Mouse (Mus musculus) heart, embryonic 10.5 days (tissue): ENCODE results near the gene Bmp3. TPM values are rescaled to one million over a fixed set of nuclear protein-coding genes. Genes with fewer than 3 reads are reported as not detected.

Source experiments
- DNase-seq: peaks from one replicate; pipeline ENCODE4 v3.0.0-alpha.2; 2017; ENCODE audit warnings: low spot score
- H3K27ac ChIP-seq: fragments of 300-500 bp; sonication (generic); 2 replicates; pipeline ENCODE4 v1.5.1; 2016; ENCODE audit warnings: mild to moderate bottlenecking
- H3K27me3 ChIP-seq: fragments of 300-500 bp; sonication (generic); 2 replicates; pipeline ENCODE4 v1.6.1; 2016; ENCODE audit warnings: mild to moderate bottlenecking; ENCODE audit not compliant: poor library complexity, insufficient read depth, severe bottlenecking
- H3K36me3 ChIP-seq: fragments of 300-500 bp; sonication (generic); 2 replicates; pipeline ENCODE4 v1.6.1; 2016; ENCODE audit warnings: mild to moderate bottlenecking, moderate library complexity
- H3K4me1 ChIP-seq: fragments of 300-500 bp; sonication (generic); 2 replicates; pipeline ENCODE4 v1.6.1; 2016; ENCODE audit warnings: mild to moderate bottlenecking
- H3K4me3 ChIP-seq: fragments of 300-500 bp; sonication (generic); 2 replicates; pipeline ENCODE4 v1.5.1; 2016; ENCODE audit warnings: mild to moderate bottlenecking, moderate library complexity
- H3K9me3 ChIP-seq: fragments of 300-500 bp; sonication (generic); 2 replicates; pipeline ENCODE4 v1.6.1; 2016; ENCODE audit warnings: mild to moderate bottlenecking, moderate library complexity
- whole genome bisulfite sequencing: fragments of 180-500 bp; shearing (Covaris S2); methylation state at CpG from one replicate; pipeline ENCODE4 v1.1.7; 2016; 5-methylcytosine and 5-hydroxymethylcytosine counted together
- polyA plus RNA-seq: library from polyadenylated mRNA; unstranded; fragments of >200 nt; fragmentation: Nextera tagmentation; extraction: Ambion mirVana; gene quantifications from 2 replicates; pipeline ENCODE4 v1.2.1, GENCODE M21; 2016

Bmp3 gene
- 0.08 and 0.09 TPM in 2 replicates for polyA plus RNA-seq

GRCm38 (mm10) chr5:98854264-98854626, at the start of gene Bmp3:
TSS of gene Bmp3 (plus strand) at chr5:98854415.
- 2% methylated on average over 10 of the region's 10 CpGs for WGBS

GRCm38 (mm10) chr5:98804761-98805160, 49.5 kb upstream of the Bmp3 start:
- Histone ChIP-seq H3K9me3 (no peaks in the 10 kb centered on the region), H3K4me1 (no peaks in the 10 kb centered on the region), H3K36me3 (no peaks in the 10 kb centered on the region), H3K4me3 (no peak overlapping the region), H3K27me3 (no peaks in the 10 kb centered on the region), H3K27ac (no peak overlapping the region)
- WGBS: 76% methylated on average over 6 of the region's 6 CpGs
- DNase-seq: no peak

More at GRCm38 (mm10) chr5:98854264-98854626, at the start of gene Bmp3:
- no peaks in the 10 kb centered on the region for H3K9me3 ChIP-seq
- DNase-seq: no peak
- H3K27ac ChIP-seq: 0 out of 2 replicates have a peak within 1 kb of the TSS, but pooled peaks have one; percentile 23
- no peaks in the 10 kb centered on the region for H3K36me3 ChIP-seq
- H3K4me1 ChIP-seq: peaks cover 17% of the 10 kb centered on the region
- H3K27me3 ChIP-seq: peaks cover 58% of the 10 kb centered on the region
- peak within 1 kb of the TSS; percentile 66 for H3K4me3 ChIP-seq

- Histone ChIP-seq H3K36me3 (no peaks in the 10 kb centered on the region), H3K27ac (no peak overlapping the region), H3K4me3 (no peak overlapping the region), H3K27me3 (no peaks in the 10 kb centered on the region), H3K9me3 (no peaks in the 10 kb centered on the region), H3K4me1 (no peaks in the 10 kb centered on the region)
- no peak for DNase-seq
- WGBS: 85% methylated on average over 4 of the region's 4 CpGs
These were observed 47.7 kb upstream of the Bmp3 start for GRCm38 (mm10) chr5:98806492-98806891.

- DNase-seq: no peak
- no peaks in the 10 kb centered on the region for H3K9me3 ChIP-seq
- no peak overlapping the region for H3K4me3 ChIP-seq
- no peaks in the 10 kb centered on the region for H3K4me1 ChIP-seq
- no peaks in the 10 kb centered on the region for H3K27me3 ChIP-seq
- WGBS: 88% methylated on average over 7 of the region's 7 CpGs
- no peak overlapping the region for H3K27ac ChIP-seq
- H3K36me3 ChIP-seq: no peaks in the 10 kb centered on the region
These were observed 47.2 kb upstream of the Bmp3 start for GRCm38 (mm10) chr5:98807022-98807421.

- H3K27ac ChIP-seq: no peak overlapping the region
- H3K36me3 ChIP-seq: no peaks in the 10 kb centered on the region
- 70% methylated on average over 9 of the region's 9 CpGs for WGBS
- no peaks in the 10 kb centered on the region for H3K27me3 ChIP-seq
- H3K4me1 ChIP-seq: no peaks in the 10 kb centered on the region
- no peak for DNase-seq
- no peaks in the 10 kb centered on the region for H3K9me3 ChIP-seq
- H3K4me3 ChIP-seq: no peak overlapping the region
These were observed 46.3 kb upstream of the Bmp3 start for GRCm38 (mm10) chr5:98807953-98808352.

- Histone ChIP-seq H3K36me3 (no peaks in the 10 kb centered on the region), H3K4me1 (no peaks in the 10 kb centered on the region), H3K4me3 (no peak overlapping the region), H3K27me3 (no peaks in the 10 kb centered on the region), H3K9me3 (no peaks in the 10 kb centered on the region), H3K27ac (no peak overlapping the region)
- 50% methylated on average over 1 of the region's 1 CpGs for WGBS
- DNase-seq: no peak
These were observed 41.8 kb upstream of the Bmp3 start for GRCm38 (mm10) chr5:98812380-98812779.

GRCm38 (mm10) chr5:98815269-98815668, 38.9 kb upstream of the Bmp3 start:
- Histone ChIP-seq H3K36me3 (no peaks in the 10 kb centered on the region), H3K4me1 (no peaks in the 10 kb centered on the region), H3K9me3 (no peaks in the 10 kb centered on the region), H3K4me3 (no peak overlapping the region), H3K27me3 (no peaks in the 10 kb centered on the region), H3K27ac (no peak overlapping the region)
- no peak for DNase-seq
- 79% methylated on average over 1 of the region's 1 CpGs for WGBS

GRCm38 (mm10) chr5:98833760-98834159, 20.5 kb upstream of the Bmp3 start:
- H3K9me3 ChIP-seq: no peaks in the 10 kb centered on the region
- no peaks in the 10 kb centered on the region for H3K36me3 ChIP-seq
- no peaks in the 10 kb centered on the region for H3K4me1 ChIP-seq
- no peaks in the 10 kb centered on the region for H3K27me3 ChIP-seq
- H3K27ac ChIP-seq: no peak overlapping the region
- H3K4me3 ChIP-seq: no peak overlapping the region
- WGBS: 76% methylated on average over 9 of the region's 9 CpGs
- DNase-seq: no peak

GRCm38 (mm10) chr5:98834300-98834699, 19.9 kb upstream of the Bmp3 start:
- no peaks in the 10 kb centered on the region for H3K9me3 ChIP-seq
- no peak overlapping the region for H3K4me3 ChIP-seq
- H3K36me3 ChIP-seq: no peaks in the 10 kb centered on the region
- no peak overlapping the region for H3K27ac ChIP-seq
- WGBS: 81% methylated on average over 6 of the region's 6 CpGs
- no peak for DNase-seq
- no peaks in the 10 kb centered on the region for H3K27me3 ChIP-seq
- no peaks in the 10 kb centered on the region for H3K4me1 ChIP-seq

GRCm38 (mm10) chr5:98842600-98843310, 11.5 kb upstream of the Bmp3 start:
- H3K4me1 ChIP-seq: no peaks in the 10 kb centered on the region
- WGBS: 79% methylated on average over 7 of the region's 7 CpGs
- no peak for DNase-seq
- no peak overlapping the region for H3K4me3 ChIP-seq
- no peak overlapping the region for H3K27ac ChIP-seq
- peaks cover 6% of the 10 kb centered on the region; the same call in 1 of the 2 replicates for H3K27me3 ChIP-seq
- H3K9me3 ChIP-seq: no peaks in the 10 kb centered on the region
- H3K36me3 ChIP-seq: no peaks in the 10 kb centered on the region

- Histone ChIP-seq H3K27me3 (peaks cover 6% of the 10 kb centered on the region; the same call in 1 of the 2 replicates), H3K36me3 (no peaks in the 10 kb centered on the region), H3K4me1 (no peaks in the 10 kb centered on the region), H3K4me3 (no peak overlapping the region), H3K9me3 (no peaks in the 10 kb centered on the region), H3K27ac (no peak overlapping the region)
- no peak for DNase-seq
- 86% methylated on average over 1 of the region's 1 CpGs for WGBS
These were observed 9.6 kb upstream of the Bmp3 start for GRCm38 (mm10) chr5:98844664-98845063.

GRCm38 (mm10) chr5:98854627-98855564, 681 bp downstream of the Bmp3 start:
- H3K27ac ChIP-seq: 0 out of 2 replicates have a peak overlapping the region, but pooled peaks have one; percentile 23
- H3K9me3 ChIP-seq: no peaks in the 10 kb centered on the region
- peaks cover 58% of the 10 kb centered on the region for H3K27me3 ChIP-seq
- DNase-seq: peak; percentile 78
- H3K4me3 ChIP-seq: peak overlapping the region; percentile 66
- peaks cover 17% of the 10 kb centered on the region for H3K4me1 ChIP-seq
- under 1% methylated on average over 72 of the region's 75 CpGs for WGBS
- H3K36me3 ChIP-seq: no peaks in the 10 kb centered on the region

GRCm38 (mm10) chr5:98855741-98856140, 1.5 kb downstream of the Bmp3 start:
- Histone ChIP-seq H3K9me3 (no peaks in the 10 kb centered on the region), H3K36me3 (no peaks in the 10 kb centered on the region), H3K27me3 (peaks cover 58% of the 10 kb centered on the region), H3K4me1 (peaks cover 17% of the 10 kb centered on the region), H3K4me3 (peak overlapping the region; percentile 66), H3K27ac (no peak overlapping the region)
- no peak for DNase-seq
- WGBS: 11% methylated on average over 12 of the region's 12 CpGs
